Mouse (Mus musculus): ENCODE results near the gene Ltbp4.

DNA sequence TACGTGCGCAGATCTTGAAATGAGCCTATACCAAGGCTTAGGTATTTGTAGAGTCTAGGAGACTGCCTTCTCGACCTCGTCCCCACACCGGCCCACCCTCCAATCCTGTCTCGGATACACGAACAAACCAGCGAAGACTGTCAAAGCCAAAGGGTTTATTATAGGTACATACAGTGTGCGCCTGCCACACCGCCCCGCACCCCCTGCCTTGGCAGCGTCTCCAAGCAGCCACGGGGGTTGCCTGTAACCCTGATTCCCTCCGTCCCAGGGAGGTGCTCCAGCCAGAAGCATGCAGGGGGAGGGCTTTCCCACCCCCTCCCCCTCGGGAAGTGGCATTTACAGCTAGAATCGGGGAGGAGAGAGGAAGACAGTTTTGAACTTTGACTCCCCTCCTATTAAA, 18.8 kb upstream of the Ltbp4 start:
- no peak for TF ChIP-seq CTCF (IDR thresholded peaks at IDR 0.05; ENCODE audit: extremely low read depth, insufficient read depth, low read length)
- no peak for TF ChIP-seq POLR2A (IDR thresholded peaks at IDR 0.05; ENCODE audit: extremely low read depth, insufficient read depth, low read length)
